8 mouse cellular contexts compared by ENCODE assay signal in genomic region chr14:48445984-48446683, GRCm38 (mm10). TPM values are rescaled to one million over a fixed set of nuclear protein-coding genes. Genes with fewer than 3 reads are reported as not detected.
DNase-seq lines count a peak whose midpoint lies in the region; ATAC-seq lines count a peak whose summit lies in the region.

Tmem260 (plus strand) TSS chr14:48446124.

- peak; percentile 94 to 99 for DNase-seq in adrenal gland, adult (ENCODE audit: inconsistent age in 2 of 2, low spot score in 1 of 2)
- peak; percentile 96 for DNase-seq in embryo, embryonic 10.5 days (ENCODE audit: low spot score)
- peak; percentile 91 for DNase-seq in gastrocnemius, postnatal 14 days
- DNase-seq in left cerebral cortex, postnatal 10 days (ENCODE audit: extremely low spot score in 1 of 2, low spot score in 2 of 2): peak; percentile 89 to 94
- DNase-seq in right cerebral cortex, postnatal 25 days: peak; percentile 92
- peak; percentile 87 to 92 for DNase-seq in urinary bladder, postnatal 4 days (ENCODE audit: low spot score in 2 of 2)

- intact Hi-C loops in gastrocnemius, postnatal 14 days (cut with DNase I; ENCODE audit: low total_unique reads): no loop called here
- intact Hi-C loops in left cerebral cortex, postnatal 10 days (cut with DNase I): loop anchor here (5.0 kb wide), 1 partner anchor 74 kb away; no protein-coding TSS in a partner anchor

- peak; percentile 89 for ATAC-seq in inflammation-experienced regulatory T-cells, adult 6 months
- ATAC-seq in megakaryocyte-erythroid progenitor cell, adult 5-6 weeks (replicated peaks; ENCODE audit: low FRiP score, low TSS enrichment, poor library complexity, severe bottlenecking): peak; percentile 91

RNA-seq across cellular contexts. Expression of gene Tmem260, which starts in this region (rescaled TPM):
- total RNA-seq in gastrocnemius, postnatal 14 days (2021): 1 to 10 TPM; 6.3 to 8.1 TPM
- 10 to 100 TPM in 2 of 3 experiments, 1 to 10 TPM in 1; 8.7 to 18.2 (median 17.1) TPM for polyA plus RNA-seq in inflammation-experienced regulatory T-cells, adult 6 months (2017; shearing (Covaris generic))
- total RNA-seq in left cerebral cortex, postnatal 10 days (2021): 10 to 100 TPM; 18.6 to 18.7 TPM
- total RNA-seq in megakaryocyte-erythroid progenitor cell, adult 5-6 weeks (2014; fragmentation: Nextera tagmentation): 19.7 and 20.7 TPM in 2 replicates
- 15.7 and 18.5 TPM in 2 replicates for total RNA-seq in megakaryocyte-erythroid progenitor cell, adult 5-6 weeks (2017)

Comparison
In these comparisons a context has a peak if more than half of its experiments do, and no peak if none do; other contexts are left out.
1. Peak in every context shown above with its lines: DNase-seq and ATAC-seq.